Mouse (Mus musculus): ENCODE data around the gene Itgbl1. TPM values are rescaled to one million over a fixed set of nuclear protein-coding genes. Genes with fewer than 3 reads are reported as not detected.

The Itgbl1 gene
- polyA plus RNA-seq (2021; fragmentation: Nextera tagmentation), result 2.0 and 2.6 TPM in 2 replicates
- long read RNA-seq, experiment 1, full-length matches to known transcripts, result 3 of 6 reads
- long read RNA-seq, experiment 1, partial matches to known transcripts, result 0 of 6 reads
- long read RNA-seq, experiment 1, other reads (novel, unspliced or antisense), result 3 of 6 reads
- long read RNA-seq, experiment 2, partial matches to known transcripts, result 0 of 4 reads
- long read RNA-seq, experiment 2, other reads (novel, unspliced or antisense), result 4 of 4 reads

GRCm38 (mm10) chr14:123659921-123660385 is at the start of gene Itgbl1:
Gene Itgbl1 (plus strand): TSS chr14:123659971.

GRCm38 (mm10) chr14:123626501-123627179 is 33.1 kb upstream of the Itgbl1 start, which contains the start of gene Nalcn:
Gene Nalcn (minus strand): TSS chr14:123627144.

Other genes starting within 250 kb of the Itgbl1 start
- gene Nalcn, start 32.8 kb upstream of the Itgbl1 start, polyA plus RNA-seq (2021; fragmentation: Nextera tagmentation), result 7.0 and 9.2 TPM in 2 replicates

All from left cerebral cortex, adult 6 months (tissue).